Mouse (Mus musculus) naive thymus-derived CD4-positive, alpha-beta T cell, adult 2 months (primary cell): ENCODE data around the gene Ccdc77.
"Not testable (repeated sequence)": the region's sequence is repeated elsewhere in the genome, so short reads cannot be mapped to it uniquely, and the experiment has no call there.

Experiments used
- DNase-seq: peaks from one replicate; pipeline ENCODE4 v3.0.0-alpha.2; 2011; ENCODE audit warnings: low read depth

The Ccdc77 gene

GRCm38 (mm10) chr6:120309787-120310186, 54.4 kb downstream of the Ccdc77 start:
- no peak for DNase-seq

GRCm38 (mm10) chr6:120309338-120309737, 54.8 kb downstream of the Ccdc77 start:
- no peak for DNase-seq

GRCm38 (mm10) chr6:120306859-120307594, 57.1 kb downstream of the Ccdc77 start:
- DNase-seq: no peak

GRCm38 (mm10) chr6:120302755-120303316, 61.3 kb downstream of the Ccdc77 start:
- no peak for DNase-seq

GRCm38 (mm10) chr6:120301137-120301536, 63.0 kb downstream of the Ccdc77 start:
- peak; percentile 70 for DNase-seq

- not testable (repeated sequence) for DNase-seq
Observed at GRCm38 (mm10) chr6:120296589-120296988, 67.6 kb downstream of the Ccdc77 start.

- DNase-seq: peak; percentile 44
Observed at GRCm38 (mm10) chr6:120294785-120295133, 69.4 kb downstream of the Ccdc77 start.

GRCm38 (mm10) chr6:120294056-120294784, 70.0 kb downstream of the Ccdc77 start, which contains the start of the genes D330020A13Rik and B4galnt3:
D330020A13Rik (plus strand) TSS chr6:120294364.
B4galnt3 (minus strand) TSS chr6:120294559.
- DNase-seq: peak; percentile 55

- DNase-seq: no peak
Observed at GRCm38 (mm10) chr6:120291396-120292009, 72.7 kb downstream of the Ccdc77 start.

- DNase-seq: no peak
Observed at GRCm38 (mm10) chr6:120289430-120289829, 74.7 kb downstream of the Ccdc77 start.

- no peak for DNase-seq
Observed at GRCm38 (mm10) chr6:120288541-120288940, 75.6 kb downstream of the Ccdc77 start.

GRCm38 (mm10) chr6:120287279-120287678, 76.9 kb downstream of the Ccdc77 start:
- DNase-seq: no peak

- no peak for DNase-seq
Observed at GRCm38 (mm10) chr6:120276874-120277449, 87.2 kb downstream of the Ccdc77 start.

GRCm38 (mm10) chr6:120275301-120275700, 88.9 kb downstream of the Ccdc77 start:
- DNase-seq: no peak

GRCm38 (mm10) chr6:120274887-120275286, 89.3 kb downstream of the Ccdc77 start:
- no peak for DNase-seq
